Mouse (Mus musculus) kidney, adult 2 months (tissue): ENCODE results near the gene Cyp4f13.
A peak's percentile ranks its signal among the peaks of the same experiment; 100 is the strongest.

Experiments
- CTCF ChIP-seq: fragments of 200-500 bp; conservative IDR thresholded peaks from 2 replicates; pipeline ENCODE4 v1.5.1; 2011; ENCODE audit warnings: low read depth, mild to moderate bottlenecking, control low read depth, low read length, moderate library complexity, mixed read lengths; ENCODE audit not compliant: insufficient read depth, insufficient read length
- POLR2A ChIP-seq: fragments of 200-500 bp; IDR thresholded peaks from one replicate; pipeline ENCODE4 v1.6.1; 2011; ENCODE audit warnings: low read depth, low read length, control low read depth

DNA sequence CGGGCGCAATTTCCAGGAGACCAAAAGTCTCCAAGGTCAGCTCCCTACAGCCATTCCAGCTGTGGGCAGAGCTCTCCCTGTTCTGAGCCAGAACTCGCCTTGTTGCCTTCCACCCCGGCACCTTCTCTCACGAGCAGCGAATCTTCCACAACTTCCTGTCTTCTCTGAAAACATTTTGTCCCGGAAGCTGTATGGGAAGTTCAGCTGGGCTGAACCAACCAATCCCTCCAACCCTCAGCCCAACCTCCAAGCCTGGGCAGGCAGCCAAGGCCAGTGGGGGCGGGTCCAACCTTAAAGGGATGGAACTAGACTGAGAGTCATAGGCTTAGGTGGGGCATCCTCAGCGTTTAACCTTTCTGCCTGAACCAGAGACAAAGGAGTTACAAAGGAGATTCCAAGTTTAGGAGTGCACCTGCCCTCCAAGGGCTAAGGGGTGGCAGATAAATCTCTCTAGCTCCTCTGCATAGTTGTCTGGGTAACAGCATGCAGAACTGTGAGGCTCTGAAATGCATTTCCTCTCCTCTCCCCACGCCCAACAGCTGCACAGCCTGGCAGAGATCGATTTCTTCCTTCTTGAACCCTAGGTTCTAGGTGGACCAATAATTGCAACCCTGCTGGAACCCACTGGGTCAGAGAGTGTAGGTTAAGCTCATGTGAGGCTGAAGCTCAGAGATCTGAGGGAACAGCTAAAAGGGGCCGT, at the start of gene Cyp4f13:
- TF ChIP-seq CTCF (no peak), POLR2A (peak; percentile 77)
